Mouse (Mus musculus) forebrain, embryonic 12.5 days (tissue): ENCODE results near the gene Rims3. TPM values are rescaled to one million over a fixed set of nuclear protein-coding genes. Genes with fewer than 3 reads are reported as not detected.
A peak's percentile ranks its signal among the peaks of the same experiment; 100 is the strongest.

ENCODE experiments used
- ATAC-seq: fragments of 200-750 bp; cut with Nextera tagmentation; 2 replicates; pipeline ENCODE4 v1.8.0; 2017; ENCODE audit warnings: moderate TSS enrichment; ENCODE audit not compliant: low FRiP score
- H3K27ac ChIP-seq: fragments of 300-500 bp; sonication (generic); 2 replicates; pipeline ENCODE4 v1.5.1; 2016; ENCODE audit warnings: mild to moderate bottlenecking
- H3K27me3 ChIP-seq: fragments of 300-500 bp; sonication (generic); 2 replicates; pipeline ENCODE4 v1.6.1; 2016; ENCODE audit warnings: mild to moderate bottlenecking
- H3K36me3 ChIP-seq: fragments of 300-500 bp; sonication (generic); replicated peaks from 2 replicates; pipeline ENCODE4 v1.6.1; 2016; ENCODE audit warnings: mild to moderate bottlenecking
- H3K4me1 ChIP-seq: fragments of 300-500 bp; sonication (generic); 2 replicates; pipeline ENCODE4 v1.6.1; 2016
- H3K4me2 ChIP-seq: fragments of 300-500 bp; sonication (generic); 2 replicates; pipeline ENCODE4 v1.6.1; 2016; ENCODE audit warnings: mild to moderate bottlenecking, moderate library complexity
- H3K4me3 ChIP-seq: fragments of 300-500 bp; sonication (generic); replicated peaks from 2 replicates; pipeline ENCODE4 v1.5.1; 2016; ENCODE audit warnings: mild to moderate bottlenecking
- H3K9ac ChIP-seq: fragments of 300-500 bp; sonication (generic); 2 replicates; pipeline ENCODE4 v1.6.1; 2016; ENCODE audit warnings: mild to moderate bottlenecking
- H3K9me3 ChIP-seq: fragments of 300-500 bp; sonication (generic); 2 replicates; pipeline ENCODE4 v1.6.1; 2016
- WGBS: fragments of 180-500 bp; shearing (Covaris S2); methylation state at CpG from one replicate; pipeline ENCODE4 v1.1.7; 2016; 5-methylcytosine and 5-hydroxymethylcytosine counted together
- polyA plus RNA-seq: library from polyadenylated mRNA; unstranded; fragments of >200 nt; fragmentation: Nextera tagmentation; extraction: Ambion mirVana; gene quantifications from 2 replicates; pipeline ENCODE4 v1.2.1, GENCODE M21; 2016

The Rims3 gene
- polyA plus RNA-seq = 6.2 and 7.3 TPM in 2 replicates

DNA sequence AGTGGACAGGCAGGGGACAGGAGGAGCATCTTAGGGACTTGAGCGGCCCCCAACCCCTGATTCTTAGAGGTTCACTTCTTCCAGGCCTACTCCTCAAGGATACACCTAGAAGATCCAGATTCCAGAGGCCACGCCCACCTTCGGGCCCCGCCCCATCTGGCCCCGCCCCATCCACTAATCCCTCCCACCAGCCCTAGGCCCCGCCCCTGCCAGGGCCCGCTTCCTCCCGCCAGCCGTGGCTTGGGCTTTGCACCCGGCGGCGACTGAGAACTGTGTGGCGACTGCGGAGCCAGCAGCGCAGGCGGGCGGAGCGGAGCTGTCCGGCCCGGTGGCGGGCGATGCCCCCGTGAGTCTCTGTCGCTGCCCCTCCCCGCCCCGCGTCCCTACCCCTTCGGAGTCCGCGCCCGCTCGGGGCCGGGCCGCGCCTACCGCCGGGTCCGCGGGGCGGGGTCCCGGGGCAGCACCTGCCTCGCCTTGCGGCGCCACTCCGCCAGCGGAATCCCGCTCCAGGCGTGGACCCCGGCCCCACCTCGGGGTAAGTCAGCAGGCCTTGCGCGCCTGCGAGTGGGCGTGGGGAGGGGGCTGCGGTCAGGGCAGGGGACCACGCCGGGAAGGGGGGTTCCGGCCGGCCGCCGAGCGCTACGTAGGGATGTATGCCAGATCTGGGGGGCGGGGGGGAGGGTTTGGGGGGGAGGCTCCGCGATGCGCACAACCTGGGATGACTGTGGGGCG is at the start of gene Rims3:
Rims3 (plus strand) TSS at position 229 of the 732 bp plus-strand sequence.
- H3K36me3 ChIP-seq = no peaks in the 10 kb centered on the region
- H3K4me3 ChIP-seq = peak within 1 kb of the TSS; percentile 70
- H3K4me1 ChIP-seq = peaks cover 25% of the 10 kb centered on the region
- peak within 1 kb of the TSS; percentile 93 for H3K4me2 ChIP-seq
- H3K27me3 ChIP-seq = peaks cover 20% of the 10 kb centered on the region
- ATAC-seq = peak; percentile 89
- peak within 1 kb of the TSS; percentile 72 for H3K9ac ChIP-seq
- no peaks in the 10 kb centered on the region for H3K9me3 ChIP-seq
- 1% methylated on average over 61 of the region's 68 CpGs for WGBS
- H3K27ac ChIP-seq = no peak within 1 kb of the TSS

DNA sequence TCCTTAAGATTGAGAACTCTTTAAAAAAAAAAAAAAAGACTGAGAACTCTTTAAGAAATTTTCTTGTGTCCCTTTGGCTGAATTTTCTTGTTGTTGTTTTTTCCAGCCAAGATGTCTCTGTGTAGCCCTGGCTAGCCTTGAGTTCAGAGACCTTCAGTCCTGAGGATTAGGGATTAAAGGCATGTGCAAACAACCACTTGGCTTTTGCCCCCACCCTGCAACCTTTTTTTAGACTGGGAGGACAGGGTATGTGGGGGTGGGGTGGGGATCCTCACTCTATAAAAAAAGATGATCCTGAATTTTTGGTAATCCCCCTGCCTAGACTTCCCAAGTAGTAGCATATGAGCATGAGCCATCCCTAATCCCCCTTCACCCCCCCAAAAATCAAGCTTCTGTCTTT is 48.8 kb upstream of the Rims3 start:
- H3K9me3 ChIP-seq = no peaks in the 10 kb centered on the region
- no peak for ATAC-seq
- no peaks in the 10 kb centered on the region for H3K4me1 ChIP-seq
- no peak overlapping the region for H3K27ac ChIP-seq
- H3K4me2 ChIP-seq = no peak overlapping the region
- no peaks in the 10 kb centered on the region for H3K27me3 ChIP-seq
- no peak overlapping the region for H3K4me3 ChIP-seq
- H3K36me3 ChIP-seq = no peaks in the 10 kb centered on the region
- H3K9ac ChIP-seq = no peak overlapping the region

GRCm38 (mm10) chr4:120813762-120814161 is 40.9 kb upstream of the Rims3 start:
- Histone ChIP-seq H3K4me2 (peak overlapping the region; percentile 67), H3K36me3 (no peaks in the 10 kb centered on the region), H3K9me3 (no peaks in the 10 kb centered on the region), H3K27ac (no peak overlapping the region), H3K9ac (peak overlapping the region; percentile 52), H3K4me1 (peaks cover 34% of the 10 kb centered on the region), H3K4me3 (peak overlapping the region; percentile 48), H3K27me3 (no peaks in the 10 kb centered on the region)
- no peak for ATAC-seq
- WGBS = 8% methylated on average over 1 of the region's 1 CpGs

GRCm38 (mm10) chr4:120814171-120814570 is 40.4 kb upstream of the Rims3 start:
- ATAC-seq = no peak
- H3K27me3 ChIP-seq = no peaks in the 10 kb centered on the region
- peaks cover 34% of the 10 kb centered on the region for H3K4me1 ChIP-seq
- peak overlapping the region; percentile 67 for H3K4me2 ChIP-seq
- peak overlapping the region; percentile 48 for H3K4me3 ChIP-seq
- H3K9me3 ChIP-seq = no peaks in the 10 kb centered on the region
- WGBS = 36% methylated on average over 4 of the region's 4 CpGs
- no peaks in the 10 kb centered on the region for H3K36me3 ChIP-seq
- H3K9ac ChIP-seq = peak overlapping the region; percentile 52
- peak overlapping the region; percentile 31; the same call in 1 of the 2 replicates for H3K27ac ChIP-seq

DNA sequence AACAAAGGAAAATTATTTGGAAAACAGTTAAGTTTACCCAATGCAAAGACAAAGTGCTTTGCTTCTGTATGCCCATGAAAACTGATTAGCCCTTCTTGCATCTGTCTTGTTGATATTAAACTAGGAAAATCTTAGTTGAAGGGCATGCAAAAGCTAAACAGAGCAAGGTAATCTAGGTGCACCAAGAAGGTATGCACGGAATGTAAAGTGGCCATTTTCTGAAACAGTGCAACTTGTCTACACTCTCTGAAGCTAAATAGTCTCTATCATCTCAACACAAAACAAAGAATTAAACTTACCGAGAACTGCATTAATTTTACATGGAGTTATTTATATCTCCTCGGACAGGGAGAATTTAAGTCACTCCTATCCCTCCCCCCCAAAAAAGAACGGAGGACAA is 39.5 kb upstream of the Rims3 start:
- Histone ChIP-seq H3K27ac (peak overlapping the region; percentile 51), H3K4me1 (peaks cover 34% of the 10 kb centered on the region), H3K4me3 (peak overlapping the region; percentile 48), H3K9me3 (no peaks in the 10 kb centered on the region), H3K36me3 (no peaks in the 10 kb centered on the region), H3K27me3 (no peaks in the 10 kb centered on the region), H3K9ac (peak overlapping the region; percentile 61), H3K4me2 (peak overlapping the region; percentile 67)
- 10% methylated on average over 4 of the region's 4 CpGs for WGBS
- peak; percentile 18; the same call in 1 of the 2 replicates for ATAC-seq

DNA sequence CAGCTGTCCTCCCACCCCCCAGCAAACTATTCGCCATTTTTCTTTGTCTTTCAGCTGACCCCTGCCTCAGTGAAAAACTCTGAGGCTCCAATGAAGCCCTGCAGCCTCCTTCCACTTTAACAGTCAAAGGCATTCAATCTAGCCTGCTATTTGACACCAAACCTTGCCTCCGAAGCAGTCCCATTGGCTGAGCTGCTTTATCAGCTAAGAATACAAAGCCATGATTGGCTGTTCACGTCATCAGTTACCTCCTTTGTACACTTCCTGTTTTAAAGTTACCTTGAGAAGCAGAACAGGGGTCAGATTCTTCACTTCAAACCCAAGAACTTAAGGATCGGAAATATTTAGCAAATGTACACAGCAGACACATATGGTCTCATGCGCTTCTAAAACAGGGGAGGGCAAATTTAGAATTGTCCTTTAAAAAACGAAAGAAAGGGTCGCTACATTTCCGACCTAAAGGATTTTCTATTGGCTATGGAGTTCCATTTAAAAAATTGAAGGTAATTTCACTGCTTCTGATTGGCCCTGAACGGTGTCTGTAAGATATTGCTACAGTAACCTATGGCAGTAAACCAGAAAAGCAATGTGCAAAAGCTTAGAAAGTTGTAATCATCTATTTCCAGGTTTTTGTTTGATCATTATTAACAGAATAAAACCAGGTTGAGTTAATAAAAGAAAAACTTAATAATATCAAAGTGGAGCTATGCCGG is 38.8 kb upstream of the Rims3 start:
- H3K4me3 ChIP-seq = peak overlapping the region; percentile 48
- peaks cover 34% of the 10 kb centered on the region for H3K4me1 ChIP-seq
- peak; percentile 99 for ATAC-seq
- no peaks in the 10 kb centered on the region for H3K36me3 ChIP-seq
- H3K27me3 ChIP-seq = no peaks in the 10 kb centered on the region
- 10% methylated on average over 10 of the region's 10 CpGs for WGBS
- peak overlapping the region; percentile 59 for H3K27ac ChIP-seq
- peak overlapping the region; percentile 61 for H3K9ac ChIP-seq
- peak overlapping the region; percentile 67 for H3K4me2 ChIP-seq
- H3K9me3 ChIP-seq = no peaks in the 10 kb centered on the region

GRCm38 (mm10) chr4:120817002-120817774 is 37.4 kb upstream of the Rims3 start:
- no peaks in the 10 kb centered on the region for H3K36me3 ChIP-seq
- H3K4me3 ChIP-seq = no peak overlapping the region
- H3K4me1 ChIP-seq = peaks cover 32% of the 10 kb centered on the region
- ATAC-seq = no peak
- no peak overlapping the region; the same call in 1 of the 2 replicates for H3K27ac ChIP-seq
- no peaks in the 10 kb centered on the region for H3K27me3 ChIP-seq
- H3K9me3 ChIP-seq = no peaks in the 10 kb centered on the region
- no peak overlapping the region for H3K4me2 ChIP-seq
- no peak overlapping the region for H3K9ac ChIP-seq
- 35% methylated on average over 3 of the region's 3 CpGs for WGBS

- WGBS = 93% methylated on average over 2 of the region's 2 CpGs
- peaks cover 31% of the 10 kb centered on the region for H3K4me1 ChIP-seq
- H3K36me3 ChIP-seq = no peaks in the 10 kb centered on the region
- H3K4me2 ChIP-seq = no peak overlapping the region
- no peaks in the 10 kb centered on the region for H3K27me3 ChIP-seq
- no peak overlapping the region for H3K9ac ChIP-seq
- H3K27ac ChIP-seq = no peak overlapping the region
- ATAC-seq = no peak
- H3K4me3 ChIP-seq = no peak overlapping the region
- no peaks in the 10 kb centered on the region for H3K9me3 ChIP-seq
Observed at GRCm38 (mm10) chr4:120817951-120818350, 36.7 kb upstream of the Rims3 start.

DNA sequence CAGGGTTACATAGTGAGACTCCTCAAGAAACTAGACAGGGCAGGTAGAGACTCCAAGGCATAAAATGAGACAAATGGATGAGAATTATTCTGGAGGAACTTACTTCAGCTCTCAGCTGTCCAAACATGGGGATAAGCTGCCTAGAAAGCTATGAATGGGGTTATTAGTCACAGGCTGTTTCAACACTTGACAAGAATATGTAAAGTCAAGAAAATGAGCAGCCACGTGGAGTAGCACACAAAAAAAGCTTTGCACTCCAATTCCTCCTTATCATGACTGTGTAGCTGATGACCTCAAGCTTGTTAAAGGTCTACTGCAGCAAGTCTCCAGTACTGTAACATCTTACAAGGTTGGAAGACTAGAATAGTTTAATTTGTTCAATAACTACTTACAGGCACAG is 35.3 kb upstream of the Rims3 start:
- 64% methylated on average over 1 of the region's 1 CpGs for WGBS
- Histone ChIP-seq H3K4me3 (no peak overlapping the region), H3K36me3 (no peaks in the 10 kb centered on the region), H3K4me1 (peaks cover 33% of the 10 kb centered on the region), H3K27me3 (no peaks in the 10 kb centered on the region), H3K9ac (no peak overlapping the region), H3K9me3 (no peaks in the 10 kb centered on the region), H3K27ac (no peak overlapping the region), H3K4me2 (no peak overlapping the region)
- no peak for ATAC-seq

DNA sequence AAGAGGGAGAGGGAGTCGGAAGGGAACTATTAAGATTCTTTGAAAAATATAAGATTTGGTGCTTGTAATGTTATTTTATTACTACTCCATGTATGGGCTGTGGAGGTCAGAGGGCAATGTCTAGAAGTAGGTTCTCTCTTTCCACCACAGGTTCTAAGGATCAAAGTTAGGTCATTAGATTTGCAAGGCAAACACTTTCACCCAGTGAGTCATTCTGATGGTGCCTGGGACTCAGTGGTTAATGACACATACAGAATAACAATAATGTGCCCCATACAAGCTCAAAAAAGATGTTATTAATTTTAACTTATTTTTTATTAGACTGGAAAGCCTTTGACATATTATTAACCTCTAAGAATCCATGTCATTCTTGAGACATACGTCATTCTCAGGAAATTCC is 34.7 kb upstream of the Rims3 start:
- no peak overlapping the region for H3K27ac ChIP-seq
- peaks cover 33% of the 10 kb centered on the region for H3K4me1 ChIP-seq
- H3K27me3 ChIP-seq = no peaks in the 10 kb centered on the region
- H3K4me2 ChIP-seq = no peak overlapping the region
- no peak overlapping the region for H3K4me3 ChIP-seq
- H3K9ac ChIP-seq = no peak overlapping the region
- 92% methylated on average over 2 of the region's 2 CpGs for WGBS
- H3K36me3 ChIP-seq = no peaks in the 10 kb centered on the region
- no peaks in the 10 kb centered on the region for H3K9me3 ChIP-seq
- no peak for ATAC-seq

GRCm38 (mm10) chr4:120822191-120822911 is 32.3 kb upstream of the Rims3 start:
- Histone ChIP-seq H3K27ac (no peak overlapping the region), H3K36me3 (no peaks in the 10 kb centered on the region), H3K4me2 (no peak overlapping the region), H3K27me3 (no peaks in the 10 kb centered on the region), H3K4me3 (no peak overlapping the region), H3K9ac (no peak overlapping the region), H3K9me3 (no peaks in the 10 kb centered on the region), H3K4me1 (peaks cover 24% of the 10 kb centered on the region)
- no peak for ATAC-seq
- 89% methylated on average over 2 of the region's 2 CpGs for WGBS
